Mouse (Mus musculus) liver, embryonic 14.5 days (tissue): ENCODE results near the gene Ppp2r5b.

Experiments used
- CTCF ChIP-seq: IDR thresholded peaks from 2 replicates; pipeline ENCODE4 v1.5.1; 2016; ENCODE audit warnings: antibody characterized with exemption, low read depth, control low read depth
- EP300 ChIP-seq: IDR thresholded peaks from 2 replicates; pipeline ENCODE4 v1.6.1; 2016; ENCODE audit warnings: antibody characterized with exemption, low read depth

- peak; percentile 80 for TF ChIP-seq EP300
- TF ChIP-seq CTCF = no peak
Measured at GRCm38 (mm10) chr19:6284502-6284901, 48.8 kb upstream of the Ppp2r5b start.
